Mouse (Mus musculus): ENCODE results near the gene Efcab12. TPM values are rescaled to one million over a fixed set of nuclear protein-coding genes. Genes with fewer than 3 reads are reported as not detected.
A peak's percentile ranks its signal among the peaks of the same experiment; 100 is the strongest.

The Efcab12 gene
- polyA plus RNA-seq, 1 experiment from 2014 or later = 0.51 TPM

- H3K9ac ChIP-seq (ENCODE audit: low read length) = no peak overlapping the region
- H3K9me3 ChIP-seq (replicated peaks; ENCODE audit: control insufficient read depth, low read length) = no peaks in the 10 kb centered on the region
- no peak for ATAC-seq (replicated peaks; ENCODE audit: extremely low read depth, insufficient read depth, low FRiP score)
- no peak overlapping the region for H3K4me2 ChIP-seq (ENCODE audit: low read depth, low read length)
- no peaks in the 10 kb centered on the region for H3K36me3 ChIP-seq (ENCODE audit: control insufficient read depth, insufficient read depth)
- H3K27me3 ChIP-seq (ENCODE audit: control insufficient read depth, insufficient read depth, low read length) = no peaks in the 10 kb centered on the region
- 94% methylated on average over 4 of the region's 4 CpGs for WGBS
- H3K4me1 ChIP-seq (ENCODE audit: control insufficient read depth, insufficient read depth, low read length) = peaks cover 16% of the 10 kb centered on the region
- H3K4me3 ChIP-seq (ENCODE audit: low read length) = no peak overlapping the region
- no peak overlapping the region for H3K27ac ChIP-seq (ENCODE audit: low read length)
Observed at GRCm38 (mm10) chr6:115865246-115865645, 27.0 kb upstream of the Efcab12 start.

- no peak overlapping the region for H3K4me2 ChIP-seq (ENCODE audit: low read depth, low read length)
- no peak for ATAC-seq (replicated peaks; ENCODE audit: extremely low read depth, insufficient read depth, low FRiP score)
- no peaks in the 10 kb centered on the region for H3K36me3 ChIP-seq (ENCODE audit: control insufficient read depth, insufficient read depth)
- 50% methylated on average over 7 of the region's 7 CpGs for whole genome bisulfite sequencing
- no peak overlapping the region for H3K4me3 ChIP-seq (ENCODE audit: low read length)
- no peak overlapping the region for H3K9ac ChIP-seq (ENCODE audit: low read length)
- H3K27me3 ChIP-seq (ENCODE audit: control insufficient read depth, insufficient read depth, low read length) = no peaks in the 10 kb centered on the region
- H3K27ac ChIP-seq (ENCODE audit: low read length) = peak overlapping the region; percentile 55
- H3K4me1 ChIP-seq (ENCODE audit: control insufficient read depth, insufficient read depth, low read length) = peaks cover 19% of the 10 kb centered on the region
- H3K9me3 ChIP-seq (replicated peaks; ENCODE audit: control insufficient read depth, low read length) = no peaks in the 10 kb centered on the region
Observed at GRCm38 (mm10) chr6:115863340-115863841, 25.2 kb upstream of the Efcab12 start.

DNA sequence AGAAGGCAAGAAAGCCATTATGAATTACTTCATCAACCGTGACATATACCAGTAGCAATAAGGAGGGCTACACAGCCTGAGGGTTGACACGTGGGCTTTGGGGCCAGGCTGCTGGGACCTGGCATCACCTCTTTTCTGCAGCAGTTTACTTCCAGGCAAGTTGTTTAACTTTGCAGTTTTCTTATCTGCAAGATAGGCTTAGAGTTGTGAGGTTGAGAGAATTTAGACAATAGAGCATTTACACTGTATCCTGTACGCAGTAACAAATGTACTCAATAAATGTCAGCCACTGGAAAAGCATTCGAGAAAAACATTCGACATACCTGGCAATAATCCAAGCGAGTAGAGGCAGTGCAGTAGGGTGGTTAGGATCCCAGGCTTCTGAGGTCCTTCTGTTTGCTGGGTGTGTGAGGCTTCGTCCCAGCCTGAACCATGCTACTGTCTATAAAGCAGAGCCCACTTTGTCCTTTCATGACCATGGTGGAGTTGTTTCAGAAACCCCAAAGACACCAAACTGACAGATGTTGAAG lies 21.9 kb upstream of the Efcab12 start:
- Histone ChIP-seq H3K9me3 (replicated peaks; ENCODE audit: control insufficient read depth, low read length) (no peaks in the 10 kb centered on the region), H3K4me3 (ENCODE audit: low read length) (no peak overlapping the region), H3K4me1 (ENCODE audit: control insufficient read depth, insufficient read depth, low read length) (peaks cover 34% of the 10 kb centered on the region), H3K4me2 (ENCODE audit: low read depth, low read length) (no peak overlapping the region), H3K27me3 (ENCODE audit: control insufficient read depth, insufficient read depth, low read length) (no peaks in the 10 kb centered on the region), H3K36me3 (ENCODE audit: control insufficient read depth, insufficient read depth) (no peaks in the 10 kb centered on the region), H3K27ac (ENCODE audit: low read length) (no peak overlapping the region), H3K9ac (ENCODE audit: low read length) (no peak overlapping the region)
- WGBS = 48% methylated on average over 7 of the region's 7 CpGs
- ATAC-seq (replicated peaks; ENCODE audit: extremely low read depth, insufficient read depth, low FRiP score) = no peak

- no peak for ATAC-seq (replicated peaks; ENCODE audit: extremely low read depth, insufficient read depth, low FRiP score)
- H3K9ac ChIP-seq (ENCODE audit: low read length) = no peak overlapping the region
- WGBS = 59% methylated on average over 4 of the region's 4 CpGs
- H3K4me3 ChIP-seq (ENCODE audit: low read length) = no peak overlapping the region
- H3K9me3 ChIP-seq (replicated peaks; ENCODE audit: control insufficient read depth, low read length) = no peaks in the 10 kb centered on the region
- no peaks in the 10 kb centered on the region for H3K27me3 ChIP-seq (ENCODE audit: control insufficient read depth, insufficient read depth, low read length)
- no peak overlapping the region for H3K4me2 ChIP-seq (ENCODE audit: low read depth, low read length)
- H3K4me1 ChIP-seq (ENCODE audit: control insufficient read depth, insufficient read depth, low read length) = peaks cover 33% of the 10 kb centered on the region
- H3K27ac ChIP-seq (ENCODE audit: low read length) = peak overlapping the region; percentile 7; the same call in 1 of the 2 replicates
- H3K36me3 ChIP-seq (ENCODE audit: control insufficient read depth, insufficient read depth) = no peaks in the 10 kb centered on the region
Observed at GRCm38 (mm10) chr6:115859258-115859657, 21.0 kb upstream of the Efcab12 start.

DNA sequence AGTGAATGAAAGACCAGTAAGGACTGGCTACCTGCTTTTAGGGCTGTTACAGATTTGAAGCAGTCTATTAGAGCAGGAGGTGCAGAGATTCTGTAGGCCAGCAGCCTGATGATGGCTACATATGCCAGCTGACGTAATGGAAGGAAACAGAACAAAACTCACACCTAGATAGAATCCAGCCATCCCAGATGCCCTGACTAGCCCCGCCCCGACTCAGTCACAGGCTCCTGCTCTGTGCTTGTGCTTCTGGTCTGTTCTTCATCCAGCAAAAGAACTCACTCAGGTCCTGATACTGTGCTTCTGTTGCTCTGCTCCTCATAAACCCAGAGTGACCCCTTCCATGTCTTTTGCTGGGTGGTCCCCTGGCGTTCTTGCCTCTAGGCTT lies 18.1 kb upstream of the Efcab12 start:
- H3K9ac ChIP-seq (ENCODE audit: low read length) = no peak overlapping the region
- H3K36me3 ChIP-seq (ENCODE audit: control insufficient read depth, insufficient read depth) = no peaks in the 10 kb centered on the region
- H3K27me3 ChIP-seq (ENCODE audit: control insufficient read depth, insufficient read depth, low read length) = no peaks in the 10 kb centered on the region
- WGBS = 47% methylated on average over 4 of the region's 4 CpGs
- H3K9me3 ChIP-seq (replicated peaks; ENCODE audit: control insufficient read depth, low read length) = no peaks in the 10 kb centered on the region
- peak overlapping the region; percentile 51 for H3K27ac ChIP-seq (ENCODE audit: low read length)
- H3K4me1 ChIP-seq (ENCODE audit: control insufficient read depth, insufficient read depth, low read length) = peaks cover 30% of the 10 kb centered on the region
- no peak overlapping the region for H3K4me3 ChIP-seq (ENCODE audit: low read length)
- no peak overlapping the region for H3K4me2 ChIP-seq (ENCODE audit: low read depth, low read length)
- no peak for ATAC-seq (replicated peaks; ENCODE audit: extremely low read depth, insufficient read depth, low FRiP score)

- Histone ChIP-seq H3K9me3 (replicated peaks; ENCODE audit: control insufficient read depth, low read length) (no peaks in the 10 kb centered on the region), H3K4me1 (ENCODE audit: control insufficient read depth, insufficient read depth, low read length) (peaks cover 30% of the 10 kb centered on the region), H3K4me2 (ENCODE audit: low read depth, low read length) (no peak overlapping the region), H3K9ac (ENCODE audit: low read length) (no peak overlapping the region), H3K27me3 (ENCODE audit: control insufficient read depth, insufficient read depth, low read length) (no peaks in the 10 kb centered on the region), H3K27ac (ENCODE audit: low read length) (peak overlapping the region; percentile 24), H3K36me3 (ENCODE audit: control insufficient read depth, insufficient read depth) (no peaks in the 10 kb centered on the region), H3K4me3 (ENCODE audit: low read length) (no peak overlapping the region)
- ATAC-seq (replicated peaks; ENCODE audit: extremely low read depth, insufficient read depth, low FRiP score) = no peak
- 62% methylated on average over 3 of the region's 3 CpGs for WGBS
Observed at GRCm38 (mm10) chr6:115855733-115856360, 17.6 kb upstream of the Efcab12 start.

GRCm38 (mm10) chr6:115854432-115854831 lies 16.2 kb upstream of the Efcab12 start:
- Histone ChIP-seq H3K4me1 (ENCODE audit: control insufficient read depth, insufficient read depth, low read length) (peaks cover 30% of the 10 kb centered on the region), H3K4me2 (ENCODE audit: low read depth, low read length) (no peak overlapping the region), H3K27ac (ENCODE audit: low read length) (no peak overlapping the region), H3K4me3 (ENCODE audit: low read length) (no peak overlapping the region), H3K27me3 (ENCODE audit: control insufficient read depth, insufficient read depth, low read length) (no peaks in the 10 kb centered on the region), H3K9me3 (replicated peaks; ENCODE audit: control insufficient read depth, low read length) (no peaks in the 10 kb centered on the region), H3K36me3 (ENCODE audit: control insufficient read depth, insufficient read depth) (no peaks in the 10 kb centered on the region), H3K9ac (ENCODE audit: low read length) (no peak overlapping the region)
- ATAC-seq (replicated peaks; ENCODE audit: extremely low read depth, insufficient read depth, low FRiP score) = no peak
- 64% methylated on average over 2 of the region's 2 CpGs for WGBS

- Histone ChIP-seq H3K9ac (ENCODE audit: low read length) (peak overlapping the region; percentile 70), H3K9me3 (replicated peaks; ENCODE audit: control insufficient read depth, low read length) (no peaks in the 10 kb centered on the region), H3K27me3 (ENCODE audit: control insufficient read depth, insufficient read depth, low read length) (no peaks in the 10 kb centered on the region), H3K4me2 (ENCODE audit: low read depth, low read length) (peak overlapping the region; percentile 69), H3K4me3 (ENCODE audit: low read length) (peak overlapping the region; percentile 73), H3K27ac (ENCODE audit: low read length) (peak overlapping the region; percentile 86), H3K36me3 (ENCODE audit: control insufficient read depth, insufficient read depth) (no peaks in the 10 kb centered on the region), H3K4me1 (ENCODE audit: control insufficient read depth, insufficient read depth, low read length) (peaks cover 27% of the 10 kb centered on the region)
- no peak for ATAC-seq (replicated peaks; ENCODE audit: extremely low read depth, insufficient read depth, low FRiP score)
- WGBS = 42% methylated on average over 7 of the region's 7 CpGs
Observed at GRCm38 (mm10) chr6:115853985-115854384, 15.8 kb upstream of the Efcab12 start.

- Histone ChIP-seq H3K27me3 (ENCODE audit: control insufficient read depth, insufficient read depth, low read length) (no peaks in the 10 kb centered on the region), H3K4me3 (ENCODE audit: low read length) (peak within 1 kb of the TSS; percentile 73), H3K4me2 (ENCODE audit: low read depth, low read length) (peak within 1 kb of the TSS; percentile 77), H3K9me3 (replicated peaks; ENCODE audit: control insufficient read depth, low read length) (no peaks in the 10 kb centered on the region), H3K4me1 (ENCODE audit: control insufficient read depth, insufficient read depth, low read length) (peaks cover 29% of the 10 kb centered on the region), H3K36me3 (ENCODE audit: control insufficient read depth, insufficient read depth) (0 out of 2 replicates have a peak, but pooled peaks cover 2% of the 10 kb centered on the region), H3K27ac (ENCODE audit: low read length) (peak within 1 kb of the TSS; percentile 89), H3K9ac (ENCODE audit: low read length) (peak within 1 kb of the TSS; percentile 76)
- ATAC-seq (replicated peaks; ENCODE audit: extremely low read depth, insufficient read depth, low FRiP score) = peak; percentile 97
- under 1% methylated on average over 51 of the region's 51 CpGs for WGBS
Observed at GRCm38 (mm10) chr6:115853091-115853813, 15.0 kb upstream of the Efcab12 start, which contains the start of the genes Mbd4 and Ift122. Mbd4 (minus strand) TSS chr6:115853371. Ift122 (plus strand) TSS chr6:115853470.

Measured in heart, embryonic 16.5 days (tissue).